Mouse (Mus musculus) lung, adult 2 months (tissue): Measurements from ENCODE around the gene Cox8b.

Source experiments
- CTCF ChIP-seq: fragments of 200-500 bp; IDR thresholded peaks from 2 replicates; pipeline ENCODE4 v1.5.1; 2011; ENCODE audit warnings: mild to moderate bottlenecking, low read length, control low read depth; ENCODE audit not compliant: insufficient read depth
- POLR2A ChIP-seq: fragments of 200-500 bp; IDR thresholded peaks from 2 replicates; pipeline ENCODE4 v1.6.1; 2011; ENCODE audit warnings: low read depth, mild to moderate bottlenecking, control low read depth, low read length, borderline replicate concordance; ENCODE audit errors: extremely low read depth

- no peak for TF ChIP-seq POLR2A
- no peak for TF ChIP-seq CTCF
Observed at GRCm38 (mm10) chr7:140923070-140923775, 23.0 kb upstream of the Cox8b start.
